Mouse (Mus musculus) monocyte, adult 2 months (primary cell): Measurements from ENCODE around the gene Slc2a10.

Source experiments
- DNase-seq, 2 experiments: peaks; one replicate each; pipeline ENCODE4 v3.0.0; 2022; ENCODE audit warnings: low spot score in 2 of 2, low read depth in 1 of 2

The Slc2a10 gene

GRCm38 (mm10) chr2:165503259-165504203, at the start of gene Slc2a10:
Gene Slc2a10, plus strand, starts transcription at chr2:165503787.
- DNase-seq: no peak

- DNase-seq: no peak
Observed at GRCm38 (mm10) chr2:165456710-165457109, 46.9 kb upstream of the Slc2a10 start.

- DNase-seq: no peak
Observed at GRCm38 (mm10) chr2:165458189-165458588, 45.4 kb upstream of the Slc2a10 start.

GRCm38 (mm10) chr2:165459663-165460062, 43.9 kb upstream of the Slc2a10 start:
- no peak for DNase-seq

- DNase-seq: no peak
Observed at GRCm38 (mm10) chr2:165467824-165468452, 35.6 kb upstream of the Slc2a10 start.

GRCm38 (mm10) chr2:165470167-165470566, 33.4 kb upstream of the Slc2a10 start:
- DNase-seq: peak in 1 of 2 experiments; percentile 66

- DNase-seq: no peak
Observed at GRCm38 (mm10) chr2:165471943-165472342, 31.6 kb upstream of the Slc2a10 start.

- DNase-seq: no peak
Observed at GRCm38 (mm10) chr2:165473003-165473402, 30.6 kb upstream of the Slc2a10 start, which contains the start of gene Slc13a3. Gene Slc13a3, minus strand, starts transcription at chr2:165473230.

GRCm38 (mm10) chr2:165475412-165475811, 28.2 kb upstream of the Slc2a10 start:
- no peak for DNase-seq

- no peak for DNase-seq
Observed at GRCm38 (mm10) chr2:165475850-165476249, 27.7 kb upstream of the Slc2a10 start.

- DNase-seq: no peak
Observed at GRCm38 (mm10) chr2:165482003-165482402, 21.6 kb upstream of the Slc2a10 start.

GRCm38 (mm10) chr2:165484152-165484551, 19.4 kb upstream of the Slc2a10 start:
- no peak for DNase-seq

GRCm38 (mm10) chr2:165485826-165486225, 17.8 kb upstream of the Slc2a10 start:
- no peak for DNase-seq

- no peak for DNase-seq
Observed at GRCm38 (mm10) chr2:165486401-165486800, 17.2 kb upstream of the Slc2a10 start.

- DNase-seq: no peak
Observed at GRCm38 (mm10) chr2:165486881-165487535, 16.6 kb upstream of the Slc2a10 start.

- peak; percentile 18 to 65 for DNase-seq
Observed at GRCm38 (mm10) chr2:165492648-165493553, 10.7 kb upstream of the Slc2a10 start, which contains the start of gene Trp53rka. Gene Trp53rka, minus strand, starts transcription at chr2:165493324.

- DNase-seq: no peak
Observed at GRCm38 (mm10) chr2:165493587-165494210, 9.9 kb upstream of the Slc2a10 start.

- DNase-seq: no peak
Observed at GRCm38 (mm10) chr2:165494495-165494894, 9.1 kb upstream of the Slc2a10 start.

- no peak for DNase-seq
Observed at GRCm38 (mm10) chr2:165496251-165496650, 7.3 kb upstream of the Slc2a10 start.

GRCm38 (mm10) chr2:165497706-165498275, 5.8 kb upstream of the Slc2a10 start:
- no peak for DNase-seq
